Mouse (Mus musculus): ENCODE measurements around the gene Uhmk1. TPM values are rescaled to one million over a fixed set of nuclear protein-coding genes. Genes with fewer than 3 reads are reported as not detected.
A peak's percentile ranks its signal among the peaks of the same experiment; 100 is the strongest.
"Not testable (repeated sequence)": the region's sequence is repeated elsewhere in the genome, so short reads cannot be mapped to it uniquely, and the experiment has no call there.

Uhmk1 gene
- total RNA-seq (2014; rRNA removed) (25.4 and 26.7 TPM in 2 replicates), polyA plus RNA-seq (2012; rRNA removed) (7.5 and 8.7 TPM in 2 replicates)

DNA sequence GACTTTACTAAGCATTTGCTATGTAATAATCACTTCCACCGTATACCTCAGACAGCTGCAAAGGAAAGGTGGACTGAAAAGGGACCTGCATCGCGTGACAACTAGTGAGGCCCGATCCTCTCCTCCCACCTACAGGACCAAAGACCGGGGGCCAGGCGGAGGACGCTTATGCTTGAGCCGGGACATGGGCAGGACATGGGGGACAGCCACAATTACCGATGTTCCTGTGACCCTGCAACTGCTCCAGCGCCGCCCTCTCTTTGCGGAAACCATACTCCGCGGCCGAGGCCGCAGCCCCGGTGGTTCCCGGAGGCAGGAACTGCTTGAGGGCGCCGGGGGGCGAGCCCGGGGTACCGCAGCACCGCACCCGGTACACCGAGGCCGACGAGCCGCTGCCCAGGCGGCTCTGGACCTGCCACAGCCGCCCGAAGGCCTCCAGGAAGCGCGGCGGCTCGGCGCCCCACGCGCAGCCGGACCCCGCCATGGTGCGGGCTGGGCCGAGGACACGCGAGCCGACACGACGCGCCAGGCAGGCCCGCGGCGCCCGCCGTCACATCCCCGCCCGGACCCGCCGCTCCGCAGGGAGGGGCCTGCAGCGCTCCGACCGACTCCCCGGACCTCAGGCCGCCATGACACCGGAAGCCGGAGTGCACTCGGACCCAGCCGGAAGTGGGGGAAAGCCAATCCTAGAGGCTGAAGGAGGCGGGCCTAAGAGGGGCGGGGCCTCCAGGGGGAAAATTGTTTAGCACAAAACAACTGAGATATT is at the start of gene Uhmk1:
TSS of gene Uhmk1 (minus strand) at position 641 of the 766 bp plus-strand sequence.
- Histone ChIP-seq H3K9ac (ENCODE audit: low read depth, low read length) (peak within 1 kb of the TSS; percentile 93), H3K36me3 (ENCODE audit: control insufficient read depth, insufficient read depth, low read length) (peaks cover 13% of the 10 kb centered on the region), H3K27me3 (ENCODE audit: control insufficient read depth, insufficient read depth, low read length) (no peaks in the 10 kb centered on the region), H3K79me2 (ENCODE audit: control insufficient read depth, insufficient read depth, low read length) (peaks cover 7% of the 10 kb centered on the region; the same call in 1 of the 2 replicates), H3K4me1 (ENCODE audit: control insufficient read depth, insufficient read depth, low read length) (peaks cover 2% of the 10 kb centered on the region), H3K4me3 (ENCODE audit: insufficient read depth, low read depth, low read length) (peak within 1 kb of the TSS; percentile 91), H3K27ac (replicated peaks; ENCODE audit: insufficient read depth, low read depth, low read length) (peak within 1 kb of the TSS; percentile 62)
- TF ChIP-seq POLR2A (IDR thresholded peaks at IDR 0.05; ENCODE audit: extremely low read depth, insufficient read depth, low read length) (peak; percentile 49; the same call in 1 of the 2 replicates), CTCF (IDR thresholded peaks at IDR 0.05; ENCODE audit: low read depth, low read length) (no peak)
- DNase-seq (ENCODE audit: extremely low read depth, low read depth, low spot score) = peak; percentile 74
- WGBS = under 1% methylated on average over 70 of the region's 70 CpGs

DNA sequence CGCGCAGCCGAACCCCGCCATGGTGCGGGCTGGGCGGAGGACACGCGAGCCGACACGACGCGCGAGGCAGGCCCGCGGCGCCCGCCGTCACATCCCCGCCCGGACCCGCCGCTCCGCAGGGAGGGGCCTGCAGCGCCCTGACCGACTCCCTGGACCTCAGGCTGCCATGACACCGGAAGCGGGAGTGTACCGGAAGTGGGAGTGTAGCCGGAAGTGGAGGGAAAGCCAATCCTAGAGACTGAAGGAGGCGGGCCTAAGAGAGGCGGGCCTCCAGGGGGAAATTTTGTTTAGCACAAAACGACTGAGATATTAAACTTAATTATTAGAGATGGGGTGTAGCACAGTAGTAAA is 40.3 kb upstream of the Uhmk1 start:
- WGBS = 15% methylated on average over 22 of the region's 32 CpGs
- peak overlapping the region; percentile 51 for H3K27ac ChIP-seq (replicated peaks; ENCODE audit: insufficient read depth, low read depth, low read length)
- no peaks in the 10 kb centered on the region for H3K36me3 ChIP-seq (ENCODE audit: control insufficient read depth, insufficient read depth, low read length)

DNA sequence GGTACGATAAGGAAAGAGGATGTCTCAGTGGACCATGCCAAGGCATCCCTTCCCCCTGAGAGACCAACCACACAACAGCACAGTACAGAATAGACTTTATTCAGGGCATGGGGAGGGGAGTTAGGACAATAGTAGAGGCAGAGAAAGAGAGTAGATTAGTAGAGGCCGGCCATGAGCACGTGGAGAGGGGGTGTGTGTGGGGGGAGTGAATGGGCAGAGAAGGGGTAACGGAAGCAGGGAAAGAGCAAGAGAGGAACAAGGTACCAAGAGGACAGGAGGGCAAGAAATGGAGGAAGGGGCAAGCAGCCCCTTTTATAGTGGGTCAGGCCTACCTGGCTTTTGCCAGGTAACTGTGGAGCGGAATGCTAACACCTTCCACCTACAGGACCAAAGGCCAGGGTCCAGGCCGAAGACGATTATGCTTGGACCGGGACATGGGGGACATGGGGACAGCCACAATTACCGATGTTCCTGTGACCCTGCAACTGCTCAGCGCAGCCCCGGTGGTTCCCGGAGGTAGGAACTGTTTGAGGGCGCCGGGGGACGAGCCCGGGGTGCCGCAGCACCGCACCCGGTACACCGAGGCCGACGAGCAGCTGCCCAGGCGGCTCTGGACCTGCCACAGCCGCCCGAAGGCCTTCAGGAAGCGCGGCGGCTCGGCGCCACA is 39.8 kb upstream of the Uhmk1 start:
- peak overlapping the region; percentile 93 for H3K4me3 ChIP-seq (ENCODE audit: insufficient read depth, low read depth, low read length)
- H3K9ac ChIP-seq (ENCODE audit: low read depth, low read length) = peak overlapping the region; percentile 94
- H3K27me3 ChIP-seq (ENCODE audit: control insufficient read depth, insufficient read depth, low read length) = no peaks in the 10 kb centered on the region
- 29% methylated on average over 30 of the region's 30 CpGs for WGBS
- H3K79me2 ChIP-seq (ENCODE audit: control insufficient read depth, insufficient read depth, low read length) = no peaks in the 10 kb centered on the region
- H3K36me3 ChIP-seq (ENCODE audit: control insufficient read depth, insufficient read depth, low read length) = no peaks in the 10 kb centered on the region
- peak overlapping the region; percentile 51 for H3K27ac ChIP-seq (replicated peaks; ENCODE audit: insufficient read depth, low read depth, low read length)
- peak; percentile 39 for DNase-seq (ENCODE audit: extremely low read depth, low read depth, low spot score)
- no peaks in the 10 kb centered on the region for H3K4me1 ChIP-seq (ENCODE audit: control insufficient read depth, insufficient read depth, low read length)
- TF ChIP-seq CTCF (IDR thresholded peaks at IDR 0.05; ENCODE audit: low read depth, low read length) (no peak), POLR2A (IDR thresholded peaks at IDR 0.05; ENCODE audit: extremely low read depth, insufficient read depth, low read length) (no peak)

More for the DNA sequence above, 40.3 kb upstream of the Uhmk1 start:
- Histone ChIP-seq H3K79me2 (ENCODE audit: control insufficient read depth, insufficient read depth, low read length) (no peaks in the 10 kb centered on the region), H3K27me3 (ENCODE audit: control insufficient read depth, insufficient read depth, low read length) (no peaks in the 10 kb centered on the region), H3K9ac (ENCODE audit: low read depth, low read length) (peak overlapping the region; percentile 94), H3K4me3 (ENCODE audit: insufficient read depth, low read depth, low read length) (peak overlapping the region; percentile 93), H3K4me1 (ENCODE audit: control insufficient read depth, insufficient read depth, low read length) (no peaks in the 10 kb centered on the region)
- peak; percentile 84 for DNase-seq (ENCODE audit: extremely low read depth, low read depth, low spot score)
- TF ChIP-seq POLR2A (IDR thresholded peaks at IDR 0.05; ENCODE audit: extremely low read depth, insufficient read depth, low read length) = 0 out of 2 replicates have a peak, but pooled peaks have one; percentile 46
- TF ChIP-seq CTCF (IDR thresholded peaks at IDR 0.05; ENCODE audit: low read depth, low read length) = no peak

DNA sequence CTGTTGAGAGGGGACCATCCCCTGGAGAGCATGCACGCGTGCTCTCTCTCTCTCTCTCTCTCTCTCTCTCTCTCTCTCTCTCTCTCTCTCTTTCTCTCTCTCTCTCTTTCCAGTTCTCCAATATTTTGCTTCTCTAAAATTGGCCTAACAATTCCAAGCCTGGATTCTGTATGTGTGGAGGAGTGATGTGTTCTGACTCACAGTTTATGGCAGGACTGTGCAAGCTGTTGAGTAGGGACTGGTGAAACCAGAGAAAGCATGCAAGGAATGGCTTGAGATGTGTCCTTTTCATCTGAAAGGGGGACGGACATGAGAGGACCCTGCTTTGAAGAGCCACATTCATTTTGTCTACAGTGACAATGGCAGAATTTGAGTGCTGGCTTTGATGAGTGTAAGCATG is 29.8 kb upstream of the Uhmk1 start:
- DNase-seq (ENCODE audit: extremely low read depth, low read depth, low spot score) = no peak
- no peaks in the 10 kb centered on the region for H3K4me1 ChIP-seq (ENCODE audit: control insufficient read depth, insufficient read depth, low read length)
- no peaks in the 10 kb centered on the region for H3K79me2 ChIP-seq (ENCODE audit: control insufficient read depth, insufficient read depth, low read length)
- TF ChIP-seq CTCF (IDR thresholded peaks at IDR 0.05; ENCODE audit: low read depth, low read length) (no peak), POLR2A (IDR thresholded peaks at IDR 0.05; ENCODE audit: extremely low read depth, insufficient read depth, low read length) (no peak)
- H3K4me3 ChIP-seq (ENCODE audit: insufficient read depth, low read depth, low read length) = no peak overlapping the region
- H3K27me3 ChIP-seq (ENCODE audit: control insufficient read depth, insufficient read depth, low read length) = no peaks in the 10 kb centered on the region
- H3K36me3 ChIP-seq (ENCODE audit: control insufficient read depth, insufficient read depth, low read length) = no peaks in the 10 kb centered on the region
- H3K27ac ChIP-seq (replicated peaks; ENCODE audit: insufficient read depth, low read depth, low read length) = no peak overlapping the region
- no peak overlapping the region for H3K9ac ChIP-seq (ENCODE audit: low read depth, low read length)
- 83% methylated on average over 3 of the region's 3 CpGs for WGBS

DNA sequence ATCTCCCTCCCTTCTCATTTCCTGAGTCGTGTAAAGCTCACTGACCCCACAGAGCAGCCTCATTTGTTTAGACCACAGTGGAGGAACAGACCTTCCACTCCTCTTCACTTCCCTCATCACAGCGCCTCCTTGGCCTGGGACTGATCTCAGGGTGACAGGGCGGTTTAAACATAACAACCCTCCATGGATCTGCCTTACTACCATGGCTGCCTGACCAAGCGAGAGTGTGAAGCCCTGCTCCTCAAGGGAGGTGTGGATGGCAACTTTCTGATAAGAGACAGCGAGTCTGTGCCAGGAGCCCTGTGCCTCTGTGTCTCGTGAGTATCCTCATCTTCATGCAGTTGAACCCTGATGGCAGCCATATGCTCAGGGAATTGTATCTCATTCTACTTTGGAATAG is 17.5 kb upstream of the Uhmk1 start, which contains the start of gene Sh2d1b2:
TSS of gene Sh2d1b2 (plus strand) at position 62 of the 400 bp plus-strand sequence.
- not testable (repeated sequence) for H3K27me3 ChIP-seq (ENCODE audit: control insufficient read depth, insufficient read depth, low read length); H3K9ac ChIP-seq (ENCODE audit: low read depth, low read length); H3K27ac ChIP-seq (replicated peaks; ENCODE audit: insufficient read depth, low read depth, low read length); DNase-seq (ENCODE audit: extremely low read depth, low read depth, low spot score); H3K4me3 ChIP-seq (ENCODE audit: insufficient read depth, low read depth, low read length); H3K36me3 ChIP-seq (ENCODE audit: control insufficient read depth, insufficient read depth, low read length); H3K79me2 ChIP-seq (ENCODE audit: control insufficient read depth, insufficient read depth, low read length); H3K4me1 ChIP-seq (ENCODE audit: control insufficient read depth, insufficient read depth, low read length)
- 74% methylated on average over 6 of the region's 6 CpGs for WGBS

Measured in liver, adult 2 months (tissue).